Mouse (Mus musculus): ENCODE measurements around the gene Hook2. TPM values are rescaled to one million over a fixed set of nuclear protein-coding genes. Genes with fewer than 3 reads are reported as not detected.

Hook2 gene
- total RNA-seq (2021): 1 to 10 TPM; 7.6 to 9.0 TPM
- long read RNA-seq, experiment 1, partial matches to known transcripts: 1 of 19 reads
- long read RNA-seq, experiment 1, other reads (novel, unspliced or antisense): 17 of 19 reads
- long read RNA-seq, experiment 2, partial matches to known transcripts: 1 of 11 reads
- long read RNA-seq, experiment 2, other reads (novel, unspliced or antisense): 9 of 11 reads

GRCm38 (mm10) chr8:84990349-84990748 lies at the start of gene Hook2:
Gene Hook2, plus strand, starts transcription at chr8:84990603.
- peak; percentile 96 to 98 for DNase-seq (ENCODE audit: low spot score in 2 of 2)

- DNase-seq (ENCODE audit: low spot score in 2 of 2): no peak
These were observed 46.7 kb upstream of the Hook2 start for GRCm38 (mm10) chr8:84943699-84944098.

DNA sequence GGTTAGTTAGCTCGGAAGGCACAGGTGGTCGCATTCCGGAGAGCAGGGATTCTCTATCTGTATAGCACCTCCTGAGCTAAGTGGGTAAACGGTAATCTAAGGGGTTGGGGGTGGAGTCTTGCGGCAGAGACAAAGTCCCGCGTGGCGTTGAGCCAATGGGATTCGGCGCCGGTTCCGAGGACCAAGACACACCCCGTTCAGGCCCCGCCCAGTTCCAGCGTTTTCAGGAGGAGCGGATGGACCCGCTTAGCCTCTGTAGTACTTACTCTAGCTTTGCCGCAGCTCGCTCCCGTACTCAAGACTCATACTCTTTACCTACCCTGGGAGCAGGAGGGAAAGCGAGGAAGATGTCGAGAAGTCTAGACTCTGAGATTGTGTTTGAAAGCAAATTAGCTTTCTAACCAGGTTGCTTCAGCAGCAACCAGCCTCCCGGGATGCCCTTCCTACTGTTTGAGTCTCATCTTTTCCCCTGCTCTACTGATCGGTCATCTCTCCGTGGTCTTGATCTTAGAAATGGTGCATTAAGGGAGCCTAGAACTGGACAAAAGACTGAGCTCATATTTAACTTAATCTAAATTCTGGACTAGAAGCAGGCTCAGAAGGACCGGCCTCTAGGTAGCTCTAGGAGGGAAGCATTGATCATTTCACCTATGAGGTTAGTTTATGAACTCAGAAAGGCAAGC lies 45.8 kb upstream of the Hook2 start:
- DNase-seq (ENCODE audit: low spot score in 2 of 2): peak in 1 of 2 experiments; percentile 51

DNA sequence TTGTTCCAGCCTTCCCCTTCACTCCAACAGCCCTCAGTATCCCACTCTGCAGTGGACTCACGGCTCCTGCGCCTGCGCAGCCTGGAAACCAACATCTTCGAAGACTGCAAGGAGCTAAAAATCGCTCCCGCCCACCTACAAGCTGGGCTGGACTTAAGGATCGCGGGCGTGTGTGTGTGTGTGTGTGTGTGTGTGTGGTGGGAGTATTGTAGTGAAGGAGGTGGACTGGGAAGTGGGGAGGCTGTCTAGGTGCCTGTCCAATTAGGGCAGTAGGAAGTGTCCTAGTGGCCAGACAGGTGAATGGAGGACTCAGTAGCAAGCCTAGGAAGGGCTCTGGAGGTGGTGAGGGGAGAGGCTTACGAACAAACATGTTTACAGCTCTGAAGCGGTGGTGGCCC lies 45.2 kb upstream of the Hook2 start:
- peak in 1 of 2 experiments; percentile 45 for DNase-seq (ENCODE audit: low spot score in 2 of 2)

DNA sequence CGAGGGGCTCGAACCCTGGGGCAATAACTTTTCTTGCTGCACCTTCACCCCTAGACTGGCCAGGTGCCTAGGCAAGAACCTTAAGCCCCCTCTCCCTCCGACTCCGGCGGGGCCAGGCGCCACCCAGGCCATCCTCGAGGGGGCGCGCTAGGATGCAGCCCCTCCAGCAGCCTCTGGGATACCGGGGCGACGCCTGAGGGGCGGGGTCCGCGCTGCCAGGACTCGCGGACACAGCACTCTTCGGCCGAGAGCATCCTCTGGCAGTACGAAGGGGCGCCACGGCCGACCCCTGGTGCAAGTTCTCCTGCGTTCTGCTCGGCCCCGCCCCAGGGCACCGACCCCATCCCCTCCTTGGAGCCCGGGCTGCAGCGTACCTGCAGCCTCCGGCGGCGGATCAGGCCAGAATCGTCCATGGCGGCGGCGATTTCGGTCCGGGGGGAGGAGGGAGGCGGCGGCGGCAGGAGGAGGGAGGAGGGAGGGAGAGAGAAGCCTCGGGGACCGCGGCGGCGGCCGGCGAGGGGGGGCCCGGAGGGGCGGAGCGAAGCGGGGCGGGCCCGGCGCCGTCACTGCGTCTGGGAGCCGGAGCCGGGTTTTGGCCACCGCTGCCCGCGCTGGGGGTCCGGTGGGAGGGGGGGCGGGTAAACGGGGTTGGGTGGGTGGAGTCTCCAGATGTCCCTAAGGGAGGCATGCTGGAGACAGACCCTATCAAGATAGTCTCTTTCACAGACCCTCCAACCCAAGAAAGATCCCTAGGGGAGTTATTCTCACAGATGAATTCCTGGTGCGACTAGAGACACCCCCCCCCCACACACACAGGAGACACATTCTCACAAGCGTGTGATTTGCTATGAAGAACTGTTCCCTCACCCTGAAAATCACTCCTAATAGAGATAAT lies 44.5 kb upstream of the Hook2 start:
- DNase-seq (ENCODE audit: low spot score in 2 of 2): peak in 1 of 2 experiments; percentile 47

DNA sequence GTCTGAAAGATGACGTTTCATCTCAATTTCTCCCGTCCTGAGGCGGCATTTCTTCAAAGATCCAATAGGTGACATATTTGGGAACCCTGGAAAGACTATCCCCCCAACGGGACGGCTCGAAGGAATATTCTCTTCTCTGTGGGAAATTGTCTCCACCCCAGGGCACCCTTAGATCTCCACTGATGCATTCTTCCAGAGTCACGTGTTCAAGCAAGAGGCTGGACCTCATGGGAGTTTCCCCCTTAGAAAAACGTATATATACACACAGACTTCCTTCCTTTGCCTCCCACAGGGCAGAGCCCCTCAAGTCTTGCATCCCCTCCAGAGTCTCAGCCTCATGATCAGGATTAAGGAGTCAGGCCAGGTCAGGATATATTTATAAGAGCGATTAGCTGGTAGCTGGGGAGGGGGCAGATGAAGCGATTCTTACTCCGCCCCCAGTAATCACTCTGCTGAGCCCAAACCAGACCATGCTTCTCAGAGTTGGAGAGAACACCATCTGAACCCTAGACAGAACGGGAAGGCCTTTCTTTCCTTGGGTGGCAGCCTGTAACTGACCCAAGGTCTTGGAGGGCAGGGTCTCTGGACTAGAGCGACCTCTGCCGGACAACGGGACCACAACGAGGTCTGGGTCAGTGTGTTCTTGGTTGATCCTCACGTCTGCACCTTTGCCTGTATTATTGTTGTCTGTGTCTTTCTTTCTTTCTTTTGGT lies 43.7 kb upstream of the Hook2 start, which contains the start of gene Rtbdn:
Gene Rtbdn, plus strand, starts transcription at position 464 of the 713 bp plus-strand sequence.
- no peak for DNase-seq (ENCODE audit: low spot score in 2 of 2)

- DNase-seq (ENCODE audit: low spot score in 2 of 2): no peak
These were observed 43.2 kb upstream of the Hook2 start for GRCm38 (mm10) chr8:84947241-84947545.

DNA sequence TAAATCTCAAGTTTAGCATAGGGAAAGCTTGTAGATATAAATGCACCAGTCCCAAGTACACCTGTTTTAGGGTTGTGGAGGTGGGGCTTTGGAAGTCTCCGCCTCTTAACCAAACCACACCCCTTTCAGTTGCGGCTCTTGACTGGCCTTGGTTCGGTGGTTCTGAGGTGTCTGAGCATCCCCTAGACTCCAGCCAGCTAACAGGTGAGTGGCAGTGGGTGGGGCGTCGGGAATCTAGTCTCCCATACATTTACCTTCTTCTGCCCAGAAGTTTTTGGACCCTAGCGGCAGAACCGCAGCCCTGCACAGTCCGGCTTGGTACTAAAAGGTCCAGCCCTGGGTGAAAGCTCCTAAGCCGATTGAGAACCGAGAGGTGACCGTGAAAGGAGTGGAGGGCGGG lies 40.6 kb upstream of the Hook2 start:
- no peak for DNase-seq (ENCODE audit: low spot score in 2 of 2)

GRCm38 (mm10) chr8:84952612-84953255 lies 37.7 kb upstream of the Hook2 start:
- no peak for DNase-seq (ENCODE audit: low spot score in 2 of 2)

DNA sequence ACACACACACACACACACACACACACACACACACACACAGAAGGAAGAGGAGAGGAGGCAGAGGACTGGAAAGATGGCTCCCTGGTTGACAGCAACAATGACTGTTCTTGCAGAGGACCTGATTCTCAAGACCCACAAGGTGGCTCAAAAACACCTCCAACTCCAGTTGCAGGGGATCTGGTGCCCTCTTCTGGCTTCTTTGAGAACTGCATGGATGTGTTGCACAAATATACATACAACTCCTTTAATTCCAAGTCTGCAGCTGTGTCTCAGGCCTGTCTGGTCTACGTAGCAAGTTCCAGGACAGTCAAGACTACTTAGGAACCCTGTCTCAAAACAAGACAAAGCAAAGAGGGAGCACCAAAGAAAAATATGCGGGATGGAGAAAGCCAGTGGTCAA lies 33.6 kb upstream of the Hook2 start:
- peak; percentile 49 to 76 for DNase-seq (ENCODE audit: low spot score in 2 of 2)

GRCm38 (mm10) chr8:84959811-84960210 lies 30.6 kb upstream of the Hook2 start:
- DNase-seq (ENCODE audit: low spot score in 2 of 2): no peak

GRCm38 (mm10) chr8:84963952-84964351 lies 26.5 kb upstream of the Hook2 start:
- no peak for DNase-seq (ENCODE audit: low spot score in 2 of 2)

DNA sequence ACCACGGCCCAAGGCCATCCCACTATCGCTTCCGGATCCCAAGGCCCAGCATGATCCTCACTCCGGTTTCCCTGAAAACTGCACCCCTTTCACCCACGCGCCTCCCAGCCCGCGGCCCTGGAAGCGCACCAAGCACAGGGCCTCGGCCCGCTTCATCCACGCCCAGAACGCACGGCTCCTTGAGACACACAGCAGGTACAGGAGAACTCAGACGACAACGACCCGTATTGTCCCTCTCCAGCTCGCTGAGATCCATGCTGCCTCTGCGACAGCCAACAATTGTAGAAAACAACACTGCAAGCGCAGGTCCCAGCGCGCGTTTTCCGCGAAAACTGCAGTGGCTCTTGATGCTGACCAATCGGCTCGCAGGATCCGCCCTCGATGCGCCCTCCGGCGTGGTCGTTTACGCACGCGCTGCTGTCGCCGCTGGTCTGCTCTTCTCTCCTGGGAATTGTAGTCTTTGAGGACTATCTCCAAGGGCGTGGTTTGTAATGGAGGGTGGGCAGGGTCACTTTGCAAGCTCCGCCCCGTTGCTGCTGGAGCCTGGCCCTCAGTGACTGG lies 24.6 kb upstream of the Hook2 start:
- DNase-seq (ENCODE audit: low spot score in 2 of 2): peak; percentile 84 to 95

GRCm38 (mm10) chr8:84966603-84967002 lies 23.8 kb upstream of the Hook2 start:
- DNase-seq (ENCODE audit: low spot score in 2 of 2): no peak

DNA sequence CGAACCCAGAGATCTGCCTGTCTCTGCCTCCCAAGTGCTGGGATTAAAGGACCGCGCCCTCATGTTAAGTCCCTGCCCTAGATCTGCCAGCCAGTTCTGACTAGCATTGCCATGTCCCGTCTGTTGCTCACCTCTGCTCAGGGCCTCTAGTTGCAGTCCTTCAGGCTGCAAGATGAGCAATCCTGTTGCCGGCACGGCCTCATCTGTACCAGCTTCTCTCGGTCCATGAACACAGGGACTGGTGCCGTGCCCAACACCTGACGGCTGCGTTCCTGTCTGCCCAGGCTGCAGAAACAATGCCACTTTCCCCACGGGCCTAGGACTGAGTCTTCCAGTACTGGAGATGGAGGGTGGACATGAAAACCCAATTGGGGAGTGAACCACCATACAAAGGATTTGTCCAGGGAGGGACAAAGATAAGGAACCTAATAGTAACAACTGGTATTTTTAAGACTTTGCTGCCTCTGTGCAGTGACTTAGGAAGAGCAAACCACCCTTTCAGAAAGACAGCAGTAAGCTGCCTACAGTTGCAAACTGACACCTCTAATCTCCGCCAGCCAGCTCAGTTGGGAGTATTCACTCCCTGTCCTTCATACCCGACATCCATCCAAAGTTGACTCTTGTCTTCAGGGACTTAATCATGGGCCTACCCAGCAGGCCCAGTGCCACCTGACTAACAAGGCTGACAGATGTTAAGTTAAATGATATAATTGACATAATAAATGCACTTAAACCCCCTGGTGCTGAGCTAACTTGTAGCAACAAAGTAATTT lies 22.7 kb upstream of the Hook2 start:
- no peak for DNase-seq (ENCODE audit: low spot score in 2 of 2)

DNA sequence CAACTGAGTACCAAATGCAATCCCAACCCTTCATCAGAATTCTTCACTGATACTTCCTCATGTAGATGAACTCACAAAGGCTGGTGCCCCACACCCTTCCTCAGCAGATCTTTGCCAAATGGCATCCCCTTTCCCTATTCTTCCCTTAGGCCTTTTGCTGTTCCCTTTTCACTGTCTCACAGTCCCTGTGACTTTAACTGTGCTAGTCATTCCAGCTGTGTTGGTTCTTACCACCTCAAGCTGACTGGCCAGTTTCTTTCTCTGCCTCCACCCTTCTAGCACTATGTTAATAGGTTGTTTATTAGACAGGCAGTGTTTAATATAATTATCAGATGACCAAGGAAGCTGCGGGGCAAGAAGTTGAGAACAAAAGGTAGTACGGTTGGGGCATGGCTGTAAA lies 21.8 kb upstream of the Hook2 start:
- no peak for DNase-seq (ENCODE audit: low spot score in 2 of 2)

- peak; percentile 68 to 79 for DNase-seq (ENCODE audit: low spot score in 2 of 2)
These were observed 20.9 kb upstream of the Hook2 start, which contains the start of the genes Gm49661, Prdx2 and Rnaseh2a for GRCm38 (mm10) chr8:84969241-84970134. Gene Gm49661, minus strand, starts transcription at chr8:84969433. Gene Prdx2, plus strand, starts transcription at chr8:84969587. Gene Rnaseh2a, minus strand, starts transcription at chr8:84969767.

DNA sequence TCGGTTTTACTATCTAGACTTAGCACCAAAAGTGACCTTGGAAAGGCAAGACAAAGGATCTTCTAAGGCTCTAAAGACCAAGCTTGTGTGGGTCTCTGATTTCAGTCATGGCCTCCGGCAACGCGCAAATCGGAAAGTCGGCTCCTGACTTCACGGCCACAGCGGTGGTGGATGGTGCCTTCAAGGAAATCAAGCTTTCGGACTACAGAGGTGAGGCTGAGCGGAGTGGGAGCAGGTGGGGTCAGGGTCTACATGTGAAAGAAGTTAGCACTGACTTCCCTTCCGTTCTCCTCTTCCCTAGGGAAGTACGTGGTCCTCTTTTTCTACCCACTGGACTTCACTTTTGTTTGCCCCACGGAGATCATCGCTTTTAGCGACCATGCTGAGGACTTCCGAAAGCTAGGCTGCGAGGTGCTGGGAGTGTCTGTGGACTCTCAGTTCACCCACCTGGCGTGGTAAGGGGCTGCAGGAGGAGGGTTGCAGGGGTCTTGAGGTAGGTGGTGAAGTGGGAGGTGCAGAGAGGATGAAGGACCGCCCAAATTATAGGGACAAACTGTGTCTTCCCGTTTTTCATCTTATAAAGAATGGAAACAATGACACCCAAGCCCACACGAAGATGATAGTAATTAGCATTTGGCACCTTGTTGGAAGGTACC lies 20.1 kb upstream of the Hook2 start:
- no peak for DNase-seq (ENCODE audit: low spot score in 2 of 2)
